Mouse (Mus musculus) liver, adult 2 months (tissue): ENCODE measurements around the gene Erc1. TPM values are rescaled to one million over a fixed set of nuclear protein-coding genes. Genes with fewer than 3 reads are reported as not detected.
A peak's percentile ranks its signal among the peaks of the same experiment; 100 is the strongest.

Experiments
- DNase-seq: peaks from one replicate; pipeline ENCODE4 v3.0.0-alpha.2; 2011; ENCODE audit warnings: low read depth, low spot score; ENCODE audit errors: extremely low read depth
- H3K27ac ChIP-seq: fragments of 200-500 bp; replicated peaks from 2 replicates; pipeline ENCODE4 v1.5.1; 2012; ENCODE audit warnings: low read depth, mild to moderate bottlenecking, control low read depth, inconsistent platforms, low read length; ENCODE audit not compliant: insufficient read depth
- H3K27me3 ChIP-seq: fragments of 200-500 bp; 2 replicates; pipeline ENCODE4 v1.6.1; 2012; ENCODE audit warnings: mild to moderate bottlenecking, moderate library complexity, low read length, inconsistent platforms; ENCODE audit not compliant: control insufficient read depth, insufficient read depth
- H3K36me3 ChIP-seq: fragments of 200-500 bp; 2 replicates; pipeline ENCODE4 v1.6.1; 2012; ENCODE audit warnings: low read length, inconsistent platforms; ENCODE audit not compliant: control insufficient read depth, insufficient read depth
- H3K4me1 ChIP-seq: fragments of 200-500 bp; 2 replicates; pipeline ENCODE4 v1.6.1; 2011; ENCODE audit warnings: low read length; ENCODE audit not compliant: control insufficient read depth, insufficient read depth
- H3K4me3 ChIP-seq: fragments of 200-500 bp; 2 replicates; pipeline ENCODE4 v1.5.1; 2011; ENCODE audit warnings: low read depth, mild to moderate bottlenecking, control low read depth, low read length, moderate library complexity; ENCODE audit not compliant: insufficient read depth
- H3K79me2 ChIP-seq: fragments of 200-500 bp; 2 replicates; pipeline ENCODE4 v1.6.1; 2012; ENCODE audit warnings: inconsistent platforms, mild to moderate bottlenecking, low read length, moderate library complexity; ENCODE audit not compliant: control insufficient read depth, insufficient read depth
- H3K9ac ChIP-seq: fragments of 200-500 bp; 2 replicates; pipeline ENCODE4 v1.6.1; 2012; ENCODE audit warnings: low read depth, mild to moderate bottlenecking, control low read depth, inconsistent platforms, low read length
- CTCF ChIP-seq: fragments of 200-500 bp; IDR thresholded peaks from 2 replicates; pipeline ENCODE4 v1.5.1; 2011; ENCODE audit warnings: low read depth, low read length, control low read depth
- POLR2A ChIP-seq: fragments of 200-500 bp; IDR thresholded peaks from 2 replicates; pipeline ENCODE4 v1.6.1; 2011; ENCODE audit warnings: low read length, control low read depth; ENCODE audit not compliant: insufficient read depth; ENCODE audit errors: extremely low read depth
- WGBS: fragments of 180-500 bp; shearing (Covaris S2); methylation state at CpG from one replicate; pipeline ENCODE4 v1.1.7; 2018; 5-methylcytosine and 5-hydroxymethylcytosine counted together
- polyA plus RNA-seq: library from polyadenylated mRNA; depleted of rRNA; stranded (reverse); fragments of >200 nt; gene quantifications from 2 replicates; pipeline ENCODE4 v1.2.3, GENCODE M21; 2012
- total RNA-seq: library from RNA; depleted of rRNA; stranded (reverse); fragments of >200 nt; gene quantifications from 2 replicates; pipeline ENCODE4 v1.2.3, GENCODE M21; 2014

Erc1 gene
- total and polyA plus RNA-seq, 2 experiments: 6.3 to 14.2 TPM

GRCm38 (mm10) chr6:119565451-119566379 is 282.3 kb downstream of the Erc1 start:
- Histone ChIP-seq H3K79me2 (no peaks in the 10 kb centered on the region), H3K4me1 (no peaks in the 10 kb centered on the region), H3K27me3 (no peaks in the 10 kb centered on the region), H3K4me3 (no peak overlapping the region), H3K27ac (no peak overlapping the region), H3K36me3 (no peaks in the 10 kb centered on the region), H3K9ac (no peak overlapping the region)
- WGBS: 80% methylated on average over 23 of the region's 23 CpGs
- no peak for DNase-seq
- TF ChIP-seq POLR2A: no peak
- no peak for TF ChIP-seq CTCF

GRCm38 (mm10) chr6:119562558-119562957 is 285.4 kb downstream of the Erc1 start:
- no peaks in the 10 kb centered on the region for H3K79me2 ChIP-seq
- 82% methylated on average over 10 of the region's 10 CpGs for WGBS
- no peak overlapping the region for H3K9ac ChIP-seq
- H3K27me3 ChIP-seq: no peaks in the 10 kb centered on the region
- DNase-seq: no peak
- H3K36me3 ChIP-seq: no peaks in the 10 kb centered on the region
- no peaks in the 10 kb centered on the region for H3K4me1 ChIP-seq
- H3K27ac ChIP-seq: no peak overlapping the region
- TF ChIP-seq POLR2A: no peak
- TF ChIP-seq CTCF: no peak
- H3K4me3 ChIP-seq: no peak overlapping the region

- no peaks in the 10 kb centered on the region for H3K79me2 ChIP-seq
- H3K27me3 ChIP-seq: no peaks in the 10 kb centered on the region
- no peak overlapping the region for H3K4me3 ChIP-seq
- no peak overlapping the region for H3K9ac ChIP-seq
- no peaks in the 10 kb centered on the region for H3K36me3 ChIP-seq
- no peak for DNase-seq
- H3K4me1 ChIP-seq: no peaks in the 10 kb centered on the region
- 66% methylated on average over 7 of the region's 7 CpGs for WGBS
- TF ChIP-seq CTCF: no peak
- no peak for TF ChIP-seq POLR2A
- H3K27ac ChIP-seq: no peak overlapping the region
Observed at GRCm38 (mm10) chr6:119558855-119559254, 289.1 kb downstream of the Erc1 start.

GRCm38 (mm10) chr6:119554439-119554838 is 293.5 kb downstream of the Erc1 start:
- H3K27ac ChIP-seq: no peak overlapping the region
- no peak for DNase-seq
- no peaks in the 10 kb centered on the region for H3K27me3 ChIP-seq
- WGBS: 78% methylated on average over 8 of the region's 8 CpGs
- H3K4me1 ChIP-seq: no peaks in the 10 kb centered on the region
- no peak overlapping the region for H3K4me3 ChIP-seq
- H3K9ac ChIP-seq: no peak overlapping the region
- H3K79me2 ChIP-seq: no peaks in the 10 kb centered on the region
- no peaks in the 10 kb centered on the region for H3K36me3 ChIP-seq
- TF ChIP-seq CTCF: peak; percentile 16; the same call in 1 of the 2 replicates
- TF ChIP-seq POLR2A: no peak

- Histone ChIP-seq H3K27me3 (peaks cover 14% of the 10 kb centered on the region), H3K36me3 (no peaks in the 10 kb centered on the region), H3K9ac (no peak overlapping the region), H3K79me2 (no peaks in the 10 kb centered on the region), H3K4me1 (no peaks in the 10 kb centered on the region), H3K4me3 (peak overlapping the region; percentile 43; the same call in 1 of the 2 replicates), H3K27ac (no peak overlapping the region)
- DNase-seq: no peak
- TF ChIP-seq CTCF: no peak
- 6% methylated on average over 14 of the region's 14 CpGs for WGBS
Observed at GRCm38 (mm10) chr6:119544518-119544864, 303.5 kb downstream of the Erc1 start.
